Mouse (Mus musculus) embryonic stem cell, embryonic (primary cell): ENCODE measurements around the gene Inppl1.

ENCODE experiments used
- CTCF ChIA-PET, 4 experiments: fragments of 300-600 bp in 2 of 4; fragments of 350-600 bp in 2 of 4; sonication (Branson Sonifier 250); formaldehyde crosslinking; loops; one replicate each; lab custom pipeline; 2022; ENCODE audit warnings: inconsistent platforms in 2 of 4; lab: Charles Lee
- POLR2A ChIA-PET, 4 experiments: fragments of 300-600 bp in 2 of 4; fragments of 350-600 bp in 2 of 4; sonication (Branson Sonifier 250); formaldehyde crosslinking; loops; one replicate each; lab custom pipeline; 2022; ENCODE audit warnings: antibody characterized with exemption in 4 of 4, inconsistent platforms in 1 of 4; lab: Charles Lee

Gene Inppl1

DNA sequence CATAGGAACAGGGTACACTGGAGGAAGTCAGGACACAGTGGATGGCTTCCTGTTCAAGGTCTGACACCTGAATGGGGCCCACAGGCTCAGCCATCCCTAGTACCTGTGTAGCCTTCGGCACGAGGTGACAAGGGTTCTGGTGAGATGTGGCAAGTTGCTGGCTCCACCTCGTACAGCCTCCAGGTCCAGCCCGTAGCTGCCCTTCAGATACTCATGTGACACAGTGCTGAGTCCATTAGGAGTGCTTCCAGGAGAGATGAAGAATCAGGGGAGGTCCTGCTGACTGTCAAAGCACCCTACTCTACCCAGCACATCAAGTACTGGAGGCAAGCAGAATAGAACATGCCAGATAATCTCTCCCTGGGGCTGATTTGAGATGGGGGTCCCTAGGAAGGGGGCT is 5.7 kb downstream of the Inppl1 start:
- ChIA-PET CTCF (interaction anchor here in 3 of 4 experiments (1.0 to 2.5 kb wide), 6 partner anchors 9 to 169 kb away, joined by 4 to 13 read pairs (median 6); partner anchors contain the start of gene Clpb (in 1 of the 3)), POLR2A (interaction anchor here (0.6 to 2.1 kb wide), 13 partner anchors 8 to 169 kb away, joined by 3 to 11 read pairs (median 3); partner anchors contain the start of genes Clpb (in 1 of the 4), Lamtor1 (in 1 of the 4) and Tomt (in 1 of the 4))

DNA sequence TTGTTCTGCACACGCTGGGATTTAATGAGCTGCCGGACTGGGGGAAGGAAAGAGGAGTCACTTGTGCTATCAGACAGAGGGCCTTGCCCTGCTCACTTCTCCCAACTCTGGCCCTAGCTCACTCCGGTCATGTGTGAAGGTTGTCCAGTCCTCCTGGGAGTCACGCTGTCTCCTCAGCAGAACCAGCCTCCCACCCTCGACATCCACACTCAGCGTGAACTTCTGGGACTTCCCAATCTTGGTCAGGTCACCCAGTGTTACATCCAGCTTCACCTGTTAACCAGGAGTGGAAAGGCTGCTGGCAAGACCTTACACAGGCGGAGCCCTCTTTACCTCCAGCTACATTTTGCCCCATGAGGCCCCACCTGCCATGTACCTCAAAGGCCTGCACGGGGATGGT is 6.6 kb downstream of the Inppl1 start:
- POLR2A ChIA-PET: interaction anchor here (0.7 to 2.1 kb wide), 18 partner anchors 8 to 271 kb away, joined by 3 to 11 read pairs (median 4); partner anchors contain the start of genes Clpb (in 2 of the 4), Phox2a (in 2 of the 4), Lamtor1 (in 1 of the 4) and Tomt (in 1 of the 4)
- CTCF ChIA-PET: interaction anchor here (0.7 to 2.5 kb wide), 12 partner anchors 8 to 168 kb away, joined by 3 to 13 read pairs (median 4); partner anchors contain the start of gene Clpb (in 1 of the 4)

DNA sequence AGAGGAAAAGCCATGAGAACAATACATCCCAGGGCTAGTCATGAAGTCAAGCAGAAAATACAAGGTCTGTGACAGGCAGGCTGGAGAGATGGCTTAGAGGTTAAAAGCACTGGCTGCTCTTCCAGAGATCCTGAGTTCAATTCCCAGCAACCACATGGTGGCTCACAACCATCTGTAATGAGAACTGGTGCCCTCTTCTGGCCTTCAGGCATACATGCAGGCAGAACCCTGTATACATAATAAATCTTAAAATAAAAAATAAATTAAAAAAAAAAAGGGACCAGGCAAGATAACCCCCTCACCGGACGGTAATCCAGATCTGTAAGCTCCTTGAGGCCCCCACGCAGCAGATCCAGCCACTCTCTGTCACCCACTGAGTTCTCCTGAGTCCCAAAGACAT is 7.7 kb downstream of the Inppl1 start:
- CTCF ChIA-PET: interaction anchor here in 2 of 4 experiments (0.7 to 1.9 kb wide), 3 partner anchors 151 to 1355 kb away, joined by 3 to 5 read pairs (median 4); no protein-coding TSS in a partner anchor
- POLR2A ChIA-PET: interaction anchor here in 2 of 4 experiments (1.0 to 1.5 kb wide), 4 partner anchors 9 to 167 kb away, joined by 3 to 4 read pairs (median 3); partner anchors contain the start of gene Clpb (in 2 of the 2)

DNA sequence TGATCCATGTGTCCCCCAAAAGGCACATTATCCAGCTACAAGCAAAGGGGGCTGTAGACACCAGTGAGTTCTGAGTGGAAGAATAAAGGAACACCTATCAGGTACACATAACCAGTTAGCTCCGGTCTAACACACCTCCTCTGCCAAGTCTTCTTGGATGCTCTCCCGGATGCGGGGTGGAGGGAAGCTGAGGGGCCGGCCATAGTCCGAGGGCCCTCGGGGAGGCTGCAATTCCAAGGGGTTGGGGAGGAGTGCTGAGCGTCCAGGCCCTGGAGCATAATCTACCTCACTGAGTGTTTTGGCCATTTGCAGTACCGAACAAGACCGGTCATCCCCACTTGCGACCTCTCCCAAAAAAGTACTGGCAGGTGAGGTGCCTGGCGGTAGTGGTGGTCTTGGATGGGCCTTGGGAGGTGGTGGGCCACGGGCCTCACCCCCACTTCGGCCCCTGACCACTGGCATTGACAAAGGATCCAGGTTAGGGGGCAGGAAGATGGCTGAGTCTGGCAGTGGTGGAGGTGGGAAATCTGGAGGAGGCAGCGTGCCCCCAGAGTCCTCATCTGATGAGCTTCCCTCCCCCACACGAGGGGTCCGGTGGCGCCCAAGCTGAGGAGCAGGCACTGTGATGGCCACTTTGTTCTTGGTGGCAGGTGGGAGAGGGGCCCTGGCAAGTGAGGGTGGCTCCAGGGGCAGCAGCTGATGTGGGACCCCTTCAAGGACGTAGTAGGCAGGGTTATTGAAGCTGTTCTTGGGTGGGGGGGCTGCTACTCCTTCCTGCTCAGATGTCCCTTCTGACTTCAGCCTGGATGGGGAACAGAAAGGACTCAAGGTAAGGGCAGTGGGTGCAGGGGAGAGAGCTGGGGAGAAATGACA is 14.0 kb downstream of the Inppl1 start:
- POLR2A ChIA-PET: interaction anchor here (0.5 to 8.0 kb wide), 21 partner anchors 7 to 177 kb away, joined by 3 to 102 read pairs (median 5); partner anchors contain the start of genes Inppl1 (in 2 of the 4) and Clpb (in 1 of the 4)
- CTCF ChIA-PET: interaction anchor here (0.6 to 2.2 kb wide), 21 partner anchors 8 to 593 kb away, joined by 3 to 27 read pairs (median 5); partner anchors contain the start of genes Clpb (in 3 of the 4) and Inppl1 (in 1 of the 4)

DNA sequence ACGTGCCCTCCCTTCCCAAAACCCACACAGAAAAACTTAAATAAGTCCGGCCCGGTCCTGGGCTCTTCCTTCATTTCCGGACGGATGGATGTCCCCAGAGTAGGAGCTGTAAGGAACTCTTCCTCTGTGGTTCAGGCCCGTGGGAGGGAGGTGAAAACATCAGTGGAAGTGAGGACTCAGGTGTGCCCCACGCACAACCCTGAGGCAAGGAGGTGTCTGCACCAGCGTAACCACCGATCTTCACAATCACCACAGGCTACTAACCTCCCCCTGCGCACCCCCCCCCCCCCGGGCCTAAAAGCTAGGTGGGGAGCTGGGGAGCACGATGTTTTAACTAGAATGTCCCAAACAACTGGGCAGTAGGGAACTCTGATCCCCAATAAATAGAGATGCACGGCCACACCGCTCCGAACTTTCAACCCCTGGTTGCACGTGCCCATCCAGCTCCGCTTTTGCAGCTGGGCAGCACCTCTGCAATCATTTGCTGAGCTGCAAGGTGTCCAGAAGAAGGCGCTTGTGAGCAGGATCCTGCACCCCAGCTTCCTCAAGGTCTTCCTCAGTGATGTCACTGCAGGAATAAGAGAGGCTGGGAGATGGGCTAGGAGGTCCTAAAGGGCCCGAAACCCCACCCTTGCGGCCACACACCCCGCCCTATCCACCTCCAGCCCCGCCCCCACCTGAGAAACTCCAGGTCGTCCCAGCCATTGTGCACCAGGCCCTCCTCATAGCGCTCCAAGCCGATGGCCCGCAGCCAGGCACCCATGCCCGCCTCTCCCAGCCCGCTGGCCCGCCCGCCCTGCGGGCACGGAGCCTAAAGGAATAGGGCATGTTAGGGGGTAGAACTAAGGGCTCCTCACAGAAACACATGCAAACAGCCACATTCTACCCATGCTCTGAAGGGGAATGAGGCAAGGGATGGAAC is 14.9 kb downstream of the Inppl1 start:
- CTCF ChIA-PET: interaction anchor here (0.6 to 2.2 kb wide), 36 partner anchors 9 to 594 kb away, joined by 3 to 27 read pairs (median 4); partner anchors contain the start of genes Clpb (in 2 of the 4) and Inppl1 (in 1 of the 4)

DNA sequence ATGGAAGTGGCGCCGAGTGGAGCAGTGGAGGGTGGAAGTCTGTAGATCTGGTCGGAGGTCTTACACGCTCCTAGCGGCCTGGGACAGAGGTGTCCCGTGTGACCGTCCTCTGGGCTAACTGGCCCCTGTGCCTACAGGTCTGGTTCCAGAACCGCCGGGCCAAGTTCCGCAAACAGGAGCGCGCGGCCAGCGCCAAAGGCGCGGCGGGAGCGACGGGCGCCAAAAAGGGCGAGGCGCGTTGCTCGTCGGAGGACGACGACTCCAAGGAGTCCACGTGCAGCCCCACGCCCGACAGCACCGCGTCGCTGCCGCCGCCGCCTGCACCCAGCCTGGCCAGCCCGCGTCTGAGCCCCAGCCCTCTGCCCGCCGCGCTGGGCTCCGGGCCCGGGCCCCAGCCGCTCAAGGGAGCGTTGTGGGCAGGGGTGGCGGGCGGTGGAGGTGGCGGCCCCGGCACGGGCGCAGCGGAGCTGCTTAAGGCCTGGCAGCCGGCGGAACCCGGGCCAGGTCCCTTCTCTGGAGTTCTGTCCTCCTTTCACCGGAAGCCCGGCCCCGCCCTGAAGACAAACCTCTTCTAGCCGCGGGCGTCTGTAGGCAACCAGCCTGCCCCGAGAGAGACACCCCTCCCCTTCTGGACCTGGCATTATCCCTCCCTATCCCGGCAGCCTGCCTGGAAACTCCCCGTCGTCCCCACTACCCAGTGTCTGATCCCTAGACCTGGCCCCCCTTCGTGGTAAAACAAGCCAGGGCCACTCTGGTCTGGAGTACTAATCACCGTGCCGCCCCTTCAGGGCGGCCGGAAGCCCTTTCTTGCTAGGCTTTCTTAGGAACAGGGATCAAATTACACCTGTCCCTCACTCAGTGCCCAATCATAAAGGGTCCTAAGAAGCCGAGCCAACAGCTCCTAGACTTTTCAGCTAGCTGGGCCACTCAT is 16.2 kb downstream of the Inppl1 start:
- ChIA-PET POLR2A (interaction anchor here (0.5 to 8.0 kb wide), 31 partner anchors 9 to 389 kb away, joined by 3 to 102 read pairs (median 5); partner anchors contain the start of genes Inppl1 (in 2 of the 4), Clpb (in 1 of the 4), Lamtor1 (in 1 of the 4) and Nup98 (in 1 of the 4)), CTCF (interaction anchor here (0.6 to 1.9 kb wide), 14 partner anchors 10 to 1272 kb away, joined by 3 to 27 read pairs (median 5); partner anchors contain the start of genes Clpb (in 1 of the 4) and Inppl1 (in 1 of the 4))

More for the DNA sequence above, 14.9 kb downstream of the Inppl1 start:
- POLR2A ChIA-PET: interaction anchor here (0.5 to 8.0 kb wide), 33 partner anchors 8 to 1112 kb away, joined by 3 to 102 read pairs (median 4); partner anchors contain the start of genes Inppl1 (in 2 of the 4), Clpb (in 1 of the 4), Lamtor1 (in 1 of the 4) and Nup98 (in 1 of the 4)

DNA sequence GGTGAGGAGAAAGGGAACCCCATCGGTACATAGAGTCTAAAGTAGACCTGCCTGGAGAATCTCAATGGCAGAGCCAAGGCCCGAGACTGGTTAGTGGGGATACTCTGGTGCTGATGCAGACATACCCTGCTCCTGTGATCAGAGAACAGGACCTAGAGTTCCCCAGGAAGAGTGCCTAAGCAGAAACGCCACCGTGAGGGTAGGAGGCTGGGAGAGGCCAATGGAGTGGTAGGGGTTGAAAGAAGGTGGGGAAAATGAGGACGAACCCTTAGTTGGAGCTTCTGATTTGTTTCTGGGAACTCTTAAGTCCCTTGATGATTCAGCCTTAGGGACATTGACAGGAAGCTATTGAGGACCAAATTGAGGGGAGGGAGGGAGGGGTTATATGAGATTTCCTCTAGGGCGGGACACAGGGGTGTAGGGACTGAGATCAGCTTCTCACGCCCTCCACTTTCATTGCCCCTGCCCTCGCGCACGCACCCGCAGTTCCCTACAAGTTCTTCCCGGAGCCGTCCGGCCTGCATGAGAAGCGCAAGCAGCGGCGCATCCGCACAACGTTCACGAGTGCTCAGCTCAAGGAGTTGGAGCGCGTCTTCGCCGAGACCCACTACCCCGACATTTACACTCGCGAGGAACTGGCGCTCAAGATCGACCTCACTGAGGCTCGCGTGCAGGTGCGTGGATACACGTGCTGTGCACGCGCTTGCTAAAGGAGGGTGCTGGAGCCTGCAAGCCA is 17.6 kb downstream of the Inppl1 start:
- ChIA-PET CTCF (interaction anchor here in 3 of 4 experiments (0.6 to 0.9 kb wide), 6 partner anchors 40 to 408 kb away, joined by 3 to 5 read pairs (median 4); partner anchors contain the start of gene Clpb (in 1 of the 3)), POLR2A (interaction anchor here (0.5 to 8.0 kb wide), 24 partner anchors 10 to 180 kb away, joined by 3 to 102 read pairs (median 4); partner anchors contain the start of gene Inppl1 (in 2 of the 4))

DNA sequence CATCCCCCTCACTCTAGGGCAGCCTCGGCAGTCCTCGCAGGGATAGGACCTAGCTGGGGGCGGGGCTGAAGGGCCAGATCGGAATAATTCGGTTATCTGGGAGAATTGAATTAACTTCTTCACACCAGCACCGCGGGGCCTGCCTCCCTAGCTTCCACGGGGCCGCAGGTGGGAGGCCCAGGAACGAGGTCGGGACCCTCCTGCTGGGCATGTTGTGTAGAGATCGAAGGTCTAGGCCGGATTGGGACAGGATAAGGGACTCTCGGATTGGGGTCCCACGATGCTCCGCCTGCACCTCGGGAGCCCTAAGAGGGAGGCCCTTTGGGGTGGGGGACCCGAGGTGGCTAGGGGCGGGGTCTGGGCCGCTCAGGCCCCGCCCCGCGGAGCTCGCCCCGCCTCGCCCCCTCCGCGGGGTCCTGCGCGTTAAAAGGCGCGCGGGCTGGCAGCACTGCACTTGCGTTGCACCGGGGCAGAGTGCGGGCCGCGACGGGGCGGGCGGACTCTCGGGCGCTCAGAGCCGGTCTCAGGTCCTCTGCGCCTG is 20.1 kb downstream of the Inppl1 start, which contains the start of gene Phox2a:
Phox2a (plus strand) TSS at position 453 of the 541 bp plus-strand sequence.
- ChIA-PET POLR2A (interaction anchor here in 3 of 4 experiments (0.6 to 3.7 kb wide), 35 partner anchors 9 to 392 kb away, joined by 3 to 15 read pairs (median 4); partner anchors contain the start of genes Inppl1 (in 3 of the 3), Clpb (in 2 of the 3), Folr1 (in 2 of the 3) and Lamtor1 (in 1 of the 3)), CTCF (interaction anchor here (0.5 to 1.6 kb wide), 12 partner anchors 15 to 507 kb away, joined by 3 to 5 read pairs (median 4); partner anchors contain the start of gene Clpb (in 1 of the 4))

DNA sequence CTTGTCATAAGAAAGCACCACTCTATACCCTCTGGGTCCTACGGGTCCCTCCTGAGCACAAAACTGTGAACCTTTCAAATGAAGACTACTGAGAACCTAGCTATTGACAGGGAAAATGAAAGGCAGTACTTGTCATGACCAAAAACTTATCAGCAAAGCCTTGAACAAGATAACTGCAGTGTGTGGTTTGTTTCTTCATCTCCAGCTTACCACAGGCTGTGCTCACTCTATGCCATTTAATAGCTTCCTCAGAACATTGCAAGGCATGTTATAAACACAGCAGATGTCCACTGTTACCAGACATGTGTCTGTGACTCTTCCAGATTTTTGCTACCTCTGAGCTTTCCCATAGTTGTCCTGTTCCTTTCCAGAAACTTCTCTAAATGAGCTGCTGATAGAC is 61.0 kb downstream of the Inppl1 start:
- ChIA-PET POLR2A (interaction anchor here in 3 of 4 experiments (0.5 to 1.5 kb wide), 5 partner anchors 9 to 423 kb away, joined by 3 to 4 read pairs (median 3); no protein-coding TSS in a partner anchor), CTCF (no interaction called here)

DNA sequence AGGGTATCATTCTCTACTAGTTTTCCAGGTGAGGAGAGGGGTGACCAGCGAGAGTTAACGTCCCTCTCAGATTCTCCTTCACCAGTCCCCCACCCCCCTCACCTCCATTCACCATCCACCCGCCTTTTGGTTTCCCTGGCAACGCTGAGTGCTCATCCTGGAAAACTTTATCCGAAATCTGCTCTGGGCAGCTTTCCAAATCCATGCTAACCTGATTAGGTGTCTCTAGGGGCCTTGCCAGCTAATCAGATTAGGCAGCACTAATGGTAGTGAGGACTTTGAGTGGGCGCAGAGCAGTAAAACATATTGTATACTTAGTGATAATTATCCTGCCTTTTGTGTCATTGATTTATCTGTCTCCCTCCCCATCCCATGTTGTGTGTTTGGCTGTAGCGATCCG is 65.3 kb downstream of the Inppl1 start:
- POLR2A ChIA-PET: interaction anchor here in 1 of 4 experiments (1.0 kb wide), 1 partner anchor 88 kb away, joined by 3 read pairs; no protein-coding TSS in a partner anchor
- CTCF ChIA-PET: no interaction called here
